Mouse (Mus musculus) ovary, postnatal 14 days (tissue): ENCODE measurements around the gene Sowahc.

ENCODE experiments used
- DNase-seq: peaks from one replicate; pipeline ENCODE4 v3.0.0; 2022; ENCODE audit warnings: low spot score

Gene Sowahc

DNA sequence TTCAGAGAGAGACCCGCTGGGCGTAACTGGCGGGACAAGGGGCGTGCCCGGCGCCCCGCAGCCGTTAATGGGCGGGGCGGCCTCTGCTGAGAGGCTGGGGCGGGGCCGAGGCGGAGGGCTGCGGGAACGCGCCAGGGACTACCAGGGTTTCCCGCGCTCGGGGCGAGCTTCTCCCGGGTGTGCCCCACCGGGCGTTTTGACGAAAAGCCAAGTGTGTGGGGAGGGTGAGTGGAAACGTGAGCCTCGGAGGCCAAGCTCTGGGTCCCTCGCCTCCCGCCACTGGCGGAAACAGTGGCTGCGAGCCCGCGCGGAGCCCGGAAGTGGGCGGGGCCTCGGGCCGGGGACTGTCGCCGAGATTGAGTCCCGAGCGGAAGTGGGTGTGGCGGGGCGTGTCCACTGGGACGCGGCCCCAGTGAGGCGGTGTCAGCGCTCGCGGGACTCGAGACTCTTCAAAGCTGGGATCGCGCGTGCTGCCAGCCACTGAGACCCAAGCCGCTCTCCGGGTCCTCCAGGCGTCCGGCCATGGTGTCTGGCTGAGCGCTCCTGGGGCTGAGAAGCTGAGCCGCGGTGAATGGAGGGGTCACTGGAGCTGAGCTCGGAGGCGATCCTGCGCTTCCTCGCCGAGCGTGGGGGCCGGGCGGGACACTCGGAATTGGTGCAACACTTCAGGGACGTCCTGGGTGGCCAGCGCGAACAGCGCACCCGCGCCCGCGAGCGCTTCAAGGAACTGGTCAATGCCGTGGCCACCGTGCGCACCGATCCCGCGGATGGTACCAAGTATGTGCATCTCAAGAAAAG, at the start of gene Sowahc, which contains the start of gene Sept10:
Sowahc (plus strand) TSS at position 481 of the 798 bp plus-strand sequence.
Sept10 (minus strand) TSS at position 375 of the 798 bp plus-strand sequence.
- DNase-seq, result peak; percentile 93

DNA sequence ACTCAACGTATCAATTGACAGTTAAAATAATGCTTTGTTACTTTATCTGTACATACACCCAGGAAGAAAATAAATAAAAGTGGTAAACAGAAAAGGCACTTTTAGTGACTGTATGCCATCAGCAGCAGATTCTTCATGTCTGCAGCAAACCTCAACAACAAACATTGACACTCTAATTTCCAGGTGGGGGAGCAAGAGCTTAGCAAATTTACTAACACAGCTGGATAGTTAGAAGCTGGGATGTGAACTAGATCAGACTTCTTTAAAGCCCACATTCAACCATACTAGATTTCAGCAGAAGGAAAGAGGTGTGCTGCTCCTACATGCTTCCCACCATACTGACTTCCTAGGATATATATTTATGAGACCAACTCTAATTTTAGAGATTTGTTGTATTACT, 49.2 kb upstream of the Sowahc start:
- no peak for DNase-seq

DNA sequence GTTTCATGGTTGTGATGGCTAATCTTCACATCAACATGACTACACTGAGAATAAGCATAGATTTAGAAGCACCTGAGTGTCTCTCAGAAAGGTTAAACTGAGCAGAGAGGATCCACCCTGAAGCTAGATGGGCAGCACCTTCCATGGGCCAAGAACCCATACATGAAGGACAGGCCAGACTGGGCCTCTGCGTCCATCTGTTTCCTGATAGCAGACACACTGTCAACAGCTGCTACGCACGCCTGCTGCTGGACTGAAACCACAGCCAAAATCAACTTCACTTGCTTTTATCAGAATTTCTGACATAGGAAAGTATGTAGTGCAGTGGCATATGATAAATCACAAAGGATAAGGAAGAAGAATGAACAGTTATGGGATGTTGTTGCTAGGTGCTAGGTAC, 42.1 kb upstream of the Sowahc start:
- DNase-seq, result no peak

DNA sequence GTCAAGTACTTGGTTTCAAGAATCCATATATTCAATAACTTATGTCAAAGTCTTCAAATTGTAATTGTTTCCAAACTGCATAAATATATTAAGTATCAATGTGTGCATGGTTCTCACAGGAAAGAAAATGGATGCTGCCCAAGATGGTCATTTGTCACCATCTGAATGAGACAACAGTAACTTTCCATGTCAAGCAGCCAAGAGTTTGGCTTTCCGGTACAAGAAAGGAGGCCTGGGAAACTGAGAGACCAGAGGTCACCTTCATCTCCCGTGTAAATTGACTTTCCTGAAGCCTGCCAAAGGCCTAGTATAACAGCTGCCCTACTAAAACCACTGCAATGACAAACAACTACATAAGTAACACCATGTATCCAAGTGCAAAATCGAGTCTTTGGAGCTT, 39.4 kb upstream of the Sowahc start:
- no peak for DNase-seq

DNA sequence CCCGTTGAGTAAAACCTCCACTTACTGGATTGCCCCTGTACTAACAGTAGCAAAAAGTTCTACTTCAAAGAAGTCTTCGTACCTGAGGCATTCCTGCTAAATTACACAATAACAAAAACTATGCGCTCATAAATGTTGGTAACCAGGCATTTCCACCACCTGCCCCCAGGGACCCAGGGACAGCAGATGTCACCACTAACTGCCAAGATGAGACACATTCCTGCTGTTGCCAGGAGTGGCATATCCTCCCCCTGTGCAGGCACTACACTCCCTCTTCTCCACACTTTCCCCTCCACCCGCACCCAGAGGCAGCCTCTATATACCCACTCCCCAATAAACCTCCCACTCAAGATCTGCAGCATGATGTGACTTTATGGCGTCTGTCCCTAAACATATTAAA, 26.9 kb upstream of the Sowahc start:
- DNase-seq, result no peak

DNA sequence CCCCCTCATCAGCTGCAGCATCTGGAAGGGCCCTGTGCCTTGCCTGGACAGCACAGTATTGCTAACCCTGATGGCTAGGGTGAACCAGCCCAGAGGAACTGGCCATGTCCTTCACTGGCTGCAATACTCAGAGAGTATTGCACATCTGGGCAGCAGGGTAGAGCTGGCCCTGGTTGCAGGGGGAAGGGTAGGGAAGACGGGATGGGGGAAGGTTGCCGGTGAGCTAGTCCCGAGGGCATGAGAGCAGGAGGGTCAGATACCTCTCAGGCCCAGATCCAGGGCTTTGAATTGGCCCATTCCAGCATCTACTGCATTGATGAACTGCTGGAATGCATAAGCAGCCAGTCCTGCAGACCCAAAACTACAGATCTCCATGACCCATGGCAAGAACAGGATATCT, 25.0 kb upstream of the Sowahc start:
- no peak for DNase-seq

DNA sequence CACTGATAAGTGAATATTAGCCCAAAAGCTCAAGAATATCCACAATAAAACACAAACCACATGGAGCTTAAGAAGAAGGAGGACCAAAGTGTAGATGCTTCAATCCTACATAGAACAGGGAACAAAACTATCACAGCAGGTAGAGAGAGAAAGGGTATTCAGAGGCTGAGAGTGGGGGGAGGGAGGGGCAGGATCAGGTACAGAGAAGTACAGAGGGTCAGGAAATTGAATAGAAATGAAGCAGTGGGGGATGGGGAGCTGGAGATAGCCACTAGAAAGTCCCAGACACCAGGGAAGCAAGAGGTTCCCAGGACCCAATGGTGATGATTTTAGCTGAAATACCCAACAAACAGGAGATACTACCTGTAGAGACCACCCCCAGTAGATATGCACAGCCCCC, 21.7 kb upstream of the Sowahc start:
- no peak for DNase-seq

DNA sequence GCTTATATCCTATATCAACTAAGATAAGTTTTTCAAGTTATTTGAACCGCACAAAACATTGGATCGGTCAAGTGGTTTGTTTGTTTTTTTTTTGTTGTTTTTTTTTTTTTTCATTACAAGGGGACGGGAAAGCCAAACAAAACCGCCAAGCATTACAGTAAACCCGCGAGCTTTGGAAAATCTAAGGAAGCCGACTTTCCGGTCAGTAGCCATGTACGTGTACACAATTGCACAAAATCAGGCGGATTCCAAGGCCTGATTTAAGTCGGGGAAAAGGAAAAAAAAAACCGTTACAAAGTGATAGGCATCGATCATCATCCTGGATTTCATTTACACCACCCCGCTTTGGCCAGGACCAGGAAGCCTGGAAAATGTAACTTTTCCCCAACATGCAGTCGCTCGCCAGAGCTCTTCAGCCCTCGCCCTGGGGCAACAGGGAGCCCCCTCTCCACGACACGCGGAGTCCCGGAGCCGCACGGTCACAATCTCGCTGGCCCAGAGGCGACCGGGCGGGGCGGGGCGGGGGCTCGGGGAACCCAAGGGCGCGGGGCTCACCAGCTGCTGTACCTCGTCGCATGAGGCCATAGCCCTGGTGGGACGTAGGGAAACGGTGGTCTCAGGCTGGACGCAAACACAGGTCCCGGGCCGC, 805 bp upstream of the Sowahc start:
- DNase-seq, result no peak

DNA sequence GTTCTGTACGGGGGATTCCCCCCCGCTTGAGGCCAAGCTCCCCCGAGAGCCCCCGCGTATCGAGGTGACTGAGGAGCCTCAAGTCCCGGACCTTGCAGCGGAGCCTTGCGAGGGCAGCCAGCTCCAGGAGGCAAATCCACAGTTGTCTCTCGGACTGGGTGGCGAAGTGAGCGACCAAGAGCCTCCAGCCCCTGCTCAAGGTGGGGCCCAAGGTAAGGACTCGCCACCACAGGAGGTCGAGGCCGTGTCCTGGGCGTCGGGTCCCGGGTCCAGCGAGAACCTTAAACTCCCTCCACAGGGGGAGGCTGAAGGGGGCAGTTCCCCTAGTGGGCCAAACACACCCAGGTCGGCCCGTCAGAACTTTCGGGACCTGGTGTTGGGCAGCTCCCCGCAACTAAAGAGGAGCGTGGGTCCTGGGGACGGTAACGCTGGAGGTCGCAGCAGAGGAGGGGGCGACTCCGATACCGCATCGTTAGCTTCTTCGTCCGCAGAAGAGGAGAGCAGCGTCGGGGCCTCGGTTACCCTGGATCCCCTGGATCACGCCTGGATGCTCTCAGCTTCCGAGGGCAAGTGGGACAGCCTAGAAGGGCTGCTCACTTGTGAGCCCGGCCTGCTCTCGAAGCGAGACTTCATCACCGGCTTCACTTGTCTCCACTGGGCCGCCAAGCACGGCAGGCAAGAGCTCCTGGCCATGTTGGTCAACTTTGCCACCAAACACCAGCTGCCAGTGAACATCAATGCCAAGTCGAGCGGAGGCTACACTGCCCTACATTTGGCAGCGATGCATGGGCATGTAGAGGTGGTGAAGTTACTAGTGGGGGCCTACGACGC, 733 bp downstream of the Sowahc start:
- DNase-seq, result peak; percentile 9

DNA sequence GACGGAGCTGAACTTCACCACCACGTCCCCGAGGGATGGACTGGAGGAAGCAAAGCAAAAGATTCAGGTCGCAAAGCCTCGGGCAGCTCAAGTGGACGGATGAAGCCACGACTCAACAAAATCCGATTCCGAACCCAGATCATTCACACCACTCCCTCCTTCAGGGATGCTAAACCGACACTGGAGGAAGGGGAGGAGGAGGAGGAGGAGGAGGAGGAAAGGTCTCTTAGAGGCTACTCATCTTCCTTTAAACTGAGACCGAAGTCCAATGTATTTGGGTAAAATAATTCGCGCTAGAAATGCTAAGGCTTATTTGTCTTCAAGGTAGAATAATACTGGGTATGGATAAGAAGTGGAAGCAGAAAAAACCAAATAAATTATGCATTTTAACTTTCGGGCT, 1.5 kb downstream of the Sowahc start:
- no peak for DNase-seq

DNA sequence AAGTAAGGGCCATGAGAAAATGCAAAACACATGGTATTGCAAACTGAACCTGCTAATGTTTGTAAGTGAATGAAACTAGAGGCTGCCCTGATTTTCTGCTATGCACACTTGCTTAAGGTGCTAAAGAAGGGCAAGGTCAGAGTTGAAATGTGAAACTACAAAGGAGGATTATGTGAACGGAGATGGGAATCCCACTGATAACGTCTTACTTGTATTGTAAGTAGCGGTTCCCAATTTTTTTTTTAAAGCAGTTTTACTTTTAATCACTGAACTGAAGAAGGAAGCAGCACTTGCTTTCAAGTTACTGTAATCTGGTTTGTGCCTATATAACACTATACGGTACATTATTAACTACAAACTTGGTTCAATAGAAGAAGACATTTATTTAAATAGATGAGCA, 2.1 kb downstream of the Sowahc start:
- DNase-seq, result no peak

DNA sequence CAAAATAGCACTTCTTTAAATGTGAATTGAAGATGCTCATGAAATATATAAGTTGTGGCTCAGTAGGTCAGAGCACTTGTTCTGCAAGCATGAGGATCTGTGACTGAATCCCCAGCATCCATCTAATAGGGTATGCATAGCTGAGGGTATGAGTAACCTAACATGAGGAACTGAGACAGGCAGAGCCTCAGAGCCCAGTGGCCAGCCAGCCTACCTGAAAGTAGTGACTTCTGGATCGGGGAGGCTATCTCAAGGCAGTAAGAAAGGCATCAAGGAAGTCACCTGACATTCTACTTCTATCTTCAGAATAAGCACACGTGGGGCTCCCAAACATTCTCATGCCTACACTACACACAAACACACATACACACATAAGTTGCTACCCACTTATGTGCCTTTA, 3.4 kb downstream of the Sowahc start:
- DNase-seq, result no peak

DNA sequence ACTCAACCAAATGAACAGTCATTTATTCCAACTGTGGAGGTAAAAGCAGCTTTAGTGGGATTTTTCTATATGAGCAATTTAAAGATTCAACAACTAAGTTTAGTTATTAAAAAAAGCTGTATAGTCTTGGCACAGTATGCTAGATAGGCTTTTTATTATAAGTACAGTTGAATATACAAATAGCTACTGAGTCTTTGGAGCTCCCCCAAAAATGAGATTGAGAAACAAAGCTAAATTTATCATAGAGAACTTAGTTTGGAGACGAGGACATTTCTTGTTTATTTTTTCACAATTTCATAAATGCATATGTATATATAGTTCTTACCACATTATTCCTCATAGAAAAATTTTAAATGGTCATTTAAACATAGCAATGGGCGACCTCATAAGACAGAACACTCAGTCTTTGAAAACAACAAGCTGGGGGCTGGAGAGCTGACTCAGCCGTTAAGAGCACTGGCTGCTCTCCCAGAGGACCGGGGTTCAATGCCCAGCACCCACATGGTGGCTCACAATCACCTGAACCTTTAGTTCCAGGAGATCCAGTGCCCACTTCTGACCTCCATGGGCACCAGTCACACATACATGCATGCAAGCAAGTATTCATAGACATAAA, 7.6 kb downstream of the Sowahc start:
- DNase-seq, result no peak

DNA sequence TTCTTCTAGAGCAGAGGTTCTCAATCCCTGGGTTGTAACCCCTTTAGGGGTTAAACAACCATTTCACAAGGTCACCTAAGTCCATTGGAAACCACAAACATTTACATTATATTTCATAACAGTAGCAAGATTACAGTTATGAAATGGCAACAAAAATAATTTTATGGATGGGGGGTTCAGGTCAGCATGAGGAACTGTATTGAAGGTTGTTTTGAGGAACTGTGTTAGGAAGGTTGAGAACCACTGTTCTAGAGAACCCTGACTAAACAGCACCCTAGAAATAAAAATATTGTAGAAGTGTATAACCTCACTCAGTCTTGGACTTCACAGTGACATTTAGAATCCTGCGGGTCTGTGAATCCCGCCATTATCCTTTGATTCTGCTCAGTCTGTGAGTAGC, 13.5 kb downstream of the Sowahc start:
- DNase-seq, result no peak

DNA sequence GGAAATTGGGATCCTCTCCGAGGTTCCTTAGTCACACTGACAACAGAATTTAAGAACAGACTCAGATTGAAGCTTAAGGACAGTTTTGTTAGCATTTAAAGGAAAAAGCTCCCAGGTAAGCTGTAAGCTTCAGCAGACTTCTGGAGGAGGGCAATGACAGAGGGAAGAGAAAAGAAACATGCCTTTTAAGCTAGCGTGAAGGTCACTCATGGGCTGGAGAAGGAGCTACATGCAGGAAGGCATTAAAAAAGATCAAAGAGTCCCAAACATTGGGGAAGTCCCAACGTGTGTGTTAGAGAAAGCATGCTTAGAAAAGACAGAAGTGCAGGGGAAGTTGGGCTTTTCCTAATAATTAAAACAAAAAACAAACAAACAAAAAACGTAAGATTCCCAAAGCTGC, 14.1 kb downstream of the Sowahc start:
- DNase-seq, result no peak

DNA sequence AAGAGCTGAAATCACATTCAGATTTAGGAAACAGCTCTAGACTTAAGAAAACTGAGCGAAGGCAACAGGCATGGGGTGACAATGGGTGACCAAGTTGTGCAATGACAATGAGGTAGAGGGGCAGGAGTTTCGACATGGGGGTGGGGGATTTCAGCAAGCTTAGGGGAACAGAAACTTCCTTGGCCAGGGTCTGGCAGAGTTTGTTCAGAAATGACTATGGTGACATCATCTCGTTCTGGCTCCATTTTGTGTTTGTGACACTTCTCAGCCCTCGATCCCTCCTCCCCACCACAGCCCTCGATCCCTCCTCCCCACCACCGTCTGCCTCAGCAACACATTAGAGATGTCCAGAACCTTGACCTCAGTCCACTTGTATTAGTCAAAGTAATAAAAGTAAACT, 14.7 kb downstream of the Sowahc start:
- DNase-seq, result no peak

DNA sequence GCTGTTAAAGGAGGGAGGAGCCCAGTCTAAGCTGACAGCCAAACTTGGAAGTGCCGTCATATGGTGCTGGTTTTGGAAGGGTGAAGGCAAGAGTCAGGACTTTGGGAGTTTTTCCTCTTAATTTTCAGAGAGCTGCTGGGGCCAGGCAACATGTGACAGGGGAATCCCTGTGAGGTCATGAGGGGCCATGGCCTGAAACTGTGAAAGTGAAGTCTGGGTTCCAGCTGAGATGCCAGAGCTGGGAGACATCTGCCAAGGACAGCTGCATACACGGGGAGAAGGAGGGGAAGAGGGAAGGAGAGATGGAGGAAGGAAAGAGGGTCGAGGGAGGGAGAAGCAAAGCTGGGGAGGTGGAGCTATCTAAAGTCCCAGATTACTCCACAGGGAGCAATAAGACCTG, 16.0 kb downstream of the Sowahc start:
- DNase-seq, result no peak

DNA sequence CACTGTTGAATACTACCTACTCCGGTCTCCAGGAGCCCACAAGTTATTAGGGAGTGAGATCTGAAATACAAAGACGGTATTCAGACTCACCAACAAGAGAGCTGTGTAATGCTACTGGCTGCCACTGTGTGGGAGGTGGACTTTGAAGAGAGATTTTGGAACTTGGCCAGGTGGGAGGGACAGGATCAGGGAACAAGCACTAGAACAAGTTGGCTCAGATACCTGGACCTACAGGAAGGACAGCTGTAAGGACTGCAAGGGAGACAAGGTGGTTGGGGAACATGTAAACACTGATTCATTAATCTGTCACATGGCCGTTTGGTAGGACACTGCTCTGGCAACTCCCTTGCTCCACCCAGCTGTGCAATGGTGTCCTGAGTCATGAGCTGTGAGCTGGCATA, 19.4 kb downstream of the Sowahc start:
- peak; percentile 33 for DNase-seq

DNA sequence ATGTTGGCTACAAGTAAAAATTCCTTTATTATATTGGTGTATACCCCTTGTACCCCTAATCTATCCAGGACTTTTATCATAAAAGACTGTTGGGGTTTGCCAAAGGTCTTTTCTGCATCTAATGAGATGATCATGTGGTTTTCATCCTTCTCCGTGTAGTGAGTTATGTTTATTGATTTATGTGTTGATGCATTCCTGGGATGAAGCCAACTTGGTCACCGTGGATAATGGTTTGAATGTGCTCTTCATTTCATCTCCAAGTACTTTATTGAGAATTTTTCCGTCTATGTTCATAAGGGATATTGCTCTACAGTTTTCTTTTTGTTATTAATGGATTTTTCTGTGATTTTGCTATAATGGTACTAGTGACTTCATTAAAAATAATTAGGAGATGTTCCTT, 27.8 kb downstream of the Sowahc start:
- DNase-seq, result no peak

DNA sequence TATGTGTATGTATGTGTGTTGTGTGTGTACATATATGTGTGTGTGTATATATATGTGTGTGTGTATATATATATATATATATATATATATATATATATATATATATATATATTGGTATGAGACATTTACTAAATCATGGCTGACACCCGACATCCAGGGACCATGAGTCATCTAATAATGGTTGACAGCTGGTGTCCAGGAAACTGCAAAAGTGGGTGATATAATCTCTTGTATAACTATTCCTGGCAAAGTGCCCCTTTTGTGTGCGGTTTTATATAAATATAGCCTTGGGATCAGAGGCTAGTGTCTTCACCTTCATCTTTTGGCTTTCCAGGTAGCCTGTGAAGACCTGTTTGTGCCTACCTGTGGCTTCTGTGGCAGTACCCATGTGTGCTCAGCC, 28.9 kb downstream of the Sowahc start:
- DNase-seq, result no peak

DNA sequence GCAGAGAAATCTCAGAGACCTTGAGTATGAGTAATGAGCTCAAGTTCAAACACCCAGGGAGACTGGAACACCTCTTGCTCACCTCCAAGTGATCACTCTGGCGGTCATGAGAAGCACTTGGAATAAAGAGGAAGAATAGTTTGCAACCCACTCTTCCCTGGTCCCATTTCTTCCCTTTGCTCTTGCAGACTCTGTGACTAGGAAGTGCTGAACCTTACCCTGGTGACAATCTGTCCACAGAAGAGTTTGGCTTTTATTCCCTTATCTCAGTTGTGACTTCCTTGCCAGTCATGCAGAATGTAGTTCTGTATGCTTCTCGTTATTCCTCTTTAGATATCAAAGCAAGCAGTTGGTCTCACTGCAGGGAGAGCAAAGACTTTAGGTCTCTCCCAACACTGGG, 30.2 kb downstream of the Sowahc start:
- DNase-seq, result no peak

DNA sequence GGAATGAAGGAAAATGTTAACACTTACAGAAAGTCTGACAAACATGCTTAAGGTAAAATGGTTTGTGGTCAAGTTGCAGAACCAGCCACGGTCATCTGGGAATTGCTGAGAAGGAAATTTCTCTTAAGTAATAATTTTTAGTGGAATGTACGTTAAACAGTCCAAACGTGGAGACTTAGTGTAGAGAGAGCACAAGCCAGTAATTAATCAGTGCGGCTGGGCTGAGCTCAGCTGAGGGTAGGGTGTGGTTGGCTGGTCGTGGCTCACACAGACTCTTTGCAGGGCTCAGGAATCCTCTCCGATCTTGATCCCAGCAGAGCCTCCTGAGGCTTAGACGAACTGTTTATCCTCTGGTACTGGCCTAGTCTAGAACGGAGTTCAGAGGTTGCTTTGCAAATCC, 30.6 kb downstream of the Sowahc start:
- no peak for DNase-seq
